Mouse (Mus musculus): Measurements from ENCODE around the gene Tor1aip1.

DNA sequence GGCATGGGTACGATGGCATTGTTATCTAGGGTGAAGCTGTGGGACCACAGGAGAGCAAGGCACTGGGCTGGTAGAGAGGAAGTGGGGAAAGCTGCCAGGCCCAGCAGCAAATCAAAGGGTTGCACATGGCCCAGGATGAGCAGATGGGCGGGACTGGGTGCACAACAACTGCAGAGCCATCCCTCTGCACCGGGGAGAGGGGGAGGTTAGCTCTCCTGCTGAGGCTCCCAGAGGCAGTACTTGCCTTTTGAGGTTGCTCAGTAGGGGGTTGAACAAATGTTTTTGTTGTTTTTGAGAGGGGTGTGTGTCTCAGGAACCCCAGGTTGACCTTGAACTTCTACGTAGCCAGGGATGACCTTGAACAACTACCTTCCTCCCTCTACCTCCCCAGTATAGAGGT lies 40.2 kb upstream of the Tor1aip1 start:
- TF ChIP-seq GATA1 (IDR thresholded peaks at IDR 0.05; ENCODE audit: borderline replicate concordance, low read length): no peak
- no peak for TF ChIP-seq FLI1 (IDR thresholded peaks at IDR 0.05; ENCODE audit: low read length)

All from megakaryocyte, embryonic 14.5 days (primary cell).